Mouse (Mus musculus) CH12F3 (cell line): ENCODE results near the gene Nudt4.

ENCODE experiments used
- in situ Hi-C: fragments of 300-500 bp; cut with MboI; formaldehyde crosslinking; loops from 2 replicates; pipeline ENCODE4 v1.14.3; 2020; ENCODE audit warnings: low sequenced_read_pairs

The Nudt4 gene

DNA sequence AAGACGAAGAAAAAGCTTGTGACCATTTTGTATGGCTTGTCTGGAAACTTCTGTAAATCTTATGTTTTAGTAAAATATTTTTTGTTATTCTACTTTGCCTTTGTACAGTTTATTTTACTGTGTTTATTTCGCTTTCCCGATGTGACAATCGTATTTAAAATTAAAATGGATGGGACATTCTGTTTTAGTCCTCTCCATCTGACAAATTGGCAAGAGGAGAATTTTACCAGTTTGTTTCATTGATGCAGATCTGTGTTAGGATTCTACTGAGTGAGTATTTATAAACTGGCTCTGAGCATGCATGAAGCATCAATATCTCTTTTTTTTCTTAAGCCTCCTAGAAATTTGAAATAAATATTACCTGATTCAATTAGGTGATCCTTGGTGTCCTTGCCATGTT lies 21.0 kb downstream of the Nudt4 start:
- in situ Hi-C loops: no loop called here

- in situ Hi-C loops: no loop called here
These were observed 24.1 kb downstream of the Nudt4 start for GRCm38 (mm10) chr10:95539841-95540240.

- in situ Hi-C loops: no loop called here
These were observed 24.7 kb downstream of the Nudt4 start for GRCm38 (mm10) chr10:95539260-95539659.

DNA sequence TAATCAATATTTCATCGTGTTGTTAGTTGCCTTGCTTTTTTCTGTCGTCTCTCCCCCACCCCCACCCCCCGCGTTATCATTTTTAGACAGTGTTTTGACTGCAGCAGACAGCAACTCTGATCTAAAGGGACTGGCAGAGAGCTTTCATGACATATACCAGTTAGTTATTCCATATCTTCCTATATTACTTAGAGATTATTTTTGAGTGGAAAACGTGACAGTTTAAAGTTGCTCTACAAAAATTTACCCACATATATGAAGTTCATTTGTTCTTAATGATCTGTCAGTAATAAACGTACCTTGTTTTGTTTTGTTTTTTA lies 27.8 kb downstream of the Nudt4 start:
- in situ Hi-C loops: no loop called here

DNA sequence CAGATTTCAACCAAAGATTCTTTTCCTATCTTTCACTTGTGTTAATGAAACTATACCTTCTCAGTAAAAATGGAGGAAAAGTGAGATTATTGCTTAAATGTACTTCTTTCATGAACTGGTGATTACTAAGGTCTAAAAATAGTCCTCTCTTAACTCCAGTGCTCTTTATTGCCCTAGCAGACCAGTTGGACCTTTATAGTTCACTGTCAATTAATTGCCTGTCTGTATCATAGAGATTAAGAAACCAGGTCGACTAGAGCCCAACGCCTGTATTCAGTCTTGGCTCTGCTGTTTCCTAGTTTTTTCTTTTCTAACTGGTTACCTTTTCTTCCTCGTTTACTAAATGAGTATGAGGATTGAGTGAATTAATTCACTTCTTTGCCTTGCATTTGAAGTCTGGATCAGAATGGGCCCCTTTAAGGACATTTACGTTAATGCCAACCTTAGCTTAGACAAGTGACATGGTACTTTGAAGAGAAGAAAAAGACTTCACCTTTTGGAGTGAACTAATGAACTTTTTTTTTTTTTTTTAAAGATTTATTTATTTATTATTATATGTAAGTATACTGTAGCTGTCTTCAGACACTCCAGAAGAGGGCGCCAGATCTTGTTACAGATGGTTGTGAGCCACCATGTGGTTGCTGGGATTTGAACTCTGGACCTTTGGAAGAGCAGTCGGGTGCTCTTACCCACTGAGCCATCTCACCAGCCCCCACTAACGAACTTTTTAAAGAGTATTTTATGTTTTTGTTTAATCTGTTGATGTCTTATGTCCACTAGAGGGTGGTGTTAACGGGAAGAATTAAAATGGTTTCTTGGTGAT lies 28.3 kb downstream of the Nudt4 start:
- in situ Hi-C loops: no loop called here

DNA sequence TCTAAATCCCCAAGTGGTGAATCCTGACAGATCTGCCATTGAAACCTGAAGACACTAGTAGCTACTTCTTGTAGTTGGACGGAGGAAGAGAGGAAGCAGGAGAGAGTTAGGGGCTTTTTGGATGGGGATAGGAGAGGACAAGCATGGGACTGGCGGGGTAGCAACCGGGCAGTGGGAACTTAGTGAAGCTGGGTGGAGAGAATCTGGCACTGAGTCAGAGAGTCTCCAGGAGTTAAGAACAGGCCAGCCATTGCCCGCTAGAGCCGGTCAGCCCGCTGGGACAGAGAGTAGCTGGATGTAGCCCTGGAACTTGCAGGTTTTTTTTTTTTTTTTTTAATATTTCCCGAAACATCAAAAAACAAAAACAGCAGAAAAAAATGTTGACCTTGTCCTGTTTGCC lies 30.6 kb downstream of the Nudt4 start:
- in situ Hi-C loops: no loop called here

DNA sequence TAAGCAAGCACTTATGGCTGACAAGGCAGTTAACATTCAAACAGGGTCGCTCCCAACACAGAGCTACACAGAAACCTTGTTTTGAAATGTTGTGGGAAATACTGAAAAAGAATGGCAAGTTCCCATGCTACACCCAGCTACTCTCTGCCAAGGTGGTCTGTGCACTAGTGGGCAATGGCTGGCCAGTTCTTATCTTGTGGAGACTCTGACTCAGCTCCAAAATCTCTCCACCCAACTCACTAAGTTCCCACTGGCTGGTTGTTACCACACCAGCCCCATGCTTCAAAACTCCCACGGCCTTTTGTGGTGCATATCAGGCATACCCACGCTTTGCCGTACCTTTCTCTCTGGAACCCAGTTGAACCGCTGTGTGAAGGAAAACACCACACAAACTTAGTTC lies 31.0 kb downstream of the Nudt4 start:
- in situ Hi-C loops: no loop called here

DNA sequence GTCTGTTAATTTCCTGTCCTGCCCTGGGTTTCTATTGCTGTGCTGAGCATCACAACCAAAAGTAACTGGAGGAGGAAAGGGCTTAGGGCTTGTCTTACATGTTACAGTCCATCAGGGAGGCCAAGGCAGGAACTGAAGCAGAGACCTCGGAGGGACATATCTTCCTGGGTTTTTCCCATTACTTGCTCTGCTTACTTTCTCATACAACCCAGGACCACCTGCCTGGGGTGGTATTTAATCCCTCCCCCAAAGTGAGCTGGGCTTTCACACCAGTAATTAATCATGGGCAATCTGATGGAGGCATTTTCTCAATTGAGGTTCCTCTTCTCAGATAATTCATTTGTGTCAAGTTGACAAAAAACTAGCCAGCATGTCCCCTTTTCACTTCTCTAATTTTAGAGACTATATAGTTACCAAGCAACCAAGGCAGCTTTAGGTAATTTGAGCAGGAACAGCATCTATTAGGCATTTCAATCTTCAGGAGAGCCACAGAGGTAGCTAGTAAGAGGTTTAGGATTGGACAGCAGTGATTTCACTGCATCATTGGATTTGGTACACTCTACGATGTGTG lies 33.3 kb downstream of the Nudt4 start:
- in situ Hi-C loops: no loop called here

- in situ Hi-C loops: no loop called here
These were observed 37.3 kb downstream of the Nudt4 start for GRCm38 (mm10) chr10:95526495-95527122.

- in situ Hi-C loops: no loop called here
These were observed 38.1 kb downstream of the Nudt4 start for GRCm38 (mm10) chr10:95525871-95526270.

DNA sequence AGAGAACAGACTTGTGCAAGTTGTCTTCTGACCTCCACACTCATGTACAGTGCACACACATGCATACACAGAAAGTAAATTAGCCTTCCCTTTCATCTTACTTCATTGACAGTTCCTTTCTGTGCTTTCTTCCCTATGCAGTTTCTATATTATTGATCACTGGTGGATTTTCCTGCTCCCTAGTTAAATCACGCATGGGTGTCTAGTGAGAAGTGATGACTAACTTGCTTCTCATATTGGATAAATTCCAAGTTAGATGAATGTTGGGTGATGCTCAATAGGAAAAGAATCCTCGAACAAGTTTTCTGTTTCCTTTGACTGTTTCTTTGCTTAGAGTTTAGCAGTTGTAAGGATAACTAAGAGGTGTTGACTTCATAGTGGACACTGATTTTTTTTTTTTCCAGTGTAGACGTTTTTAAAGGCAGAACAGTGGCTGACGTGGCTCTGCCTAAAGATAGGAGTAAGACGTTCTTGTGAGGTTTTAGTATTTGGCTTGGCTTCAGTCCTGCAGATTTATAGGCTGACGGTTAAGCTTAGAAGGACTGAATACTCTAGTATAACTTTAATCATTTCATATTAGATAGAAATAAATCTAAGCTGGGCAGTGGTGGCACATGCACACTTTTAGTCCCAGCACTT lies 38.8 kb downstream of the Nudt4 start:
- in situ Hi-C loops: no loop called here

- in situ Hi-C loops: no loop called here
These were observed 46.3 kb downstream of the Nudt4 start for GRCm38 (mm10) chr10:95517656-95518055.

DNA sequence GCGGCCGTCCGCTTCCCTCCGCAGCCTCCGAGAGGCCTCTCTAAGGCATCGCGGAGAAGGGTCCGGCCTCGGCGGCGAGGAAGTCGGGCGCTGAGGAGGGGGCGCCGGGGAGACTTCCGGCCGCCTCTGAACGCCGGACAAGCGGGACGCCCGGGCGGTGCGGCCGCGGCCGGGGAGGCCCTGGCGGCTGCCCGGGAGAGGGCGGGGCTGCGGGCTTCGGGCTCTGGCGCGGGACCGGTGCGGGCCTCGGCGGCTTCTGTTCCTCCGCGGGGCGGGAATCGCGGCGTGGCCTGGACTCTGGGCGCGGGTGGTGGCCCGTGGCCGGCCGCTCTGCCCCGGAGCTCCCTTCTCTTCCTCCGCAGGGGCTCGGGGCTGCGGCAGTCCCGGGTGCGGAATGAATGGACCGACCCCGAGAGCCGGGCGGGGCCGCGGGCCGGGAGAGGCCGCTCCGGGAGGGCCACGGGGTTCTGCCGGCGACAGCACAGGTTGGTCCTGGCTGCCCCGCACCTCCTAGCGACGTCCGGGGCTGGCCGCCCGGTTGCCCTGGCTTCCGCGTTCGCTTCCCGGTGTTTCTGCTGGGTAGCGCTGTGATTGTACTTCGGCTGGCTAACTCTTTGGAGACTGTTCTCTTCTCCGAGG lies 48.5 kb downstream of the Nudt4 start:
- in situ Hi-C loops: no loop called here

DNA sequence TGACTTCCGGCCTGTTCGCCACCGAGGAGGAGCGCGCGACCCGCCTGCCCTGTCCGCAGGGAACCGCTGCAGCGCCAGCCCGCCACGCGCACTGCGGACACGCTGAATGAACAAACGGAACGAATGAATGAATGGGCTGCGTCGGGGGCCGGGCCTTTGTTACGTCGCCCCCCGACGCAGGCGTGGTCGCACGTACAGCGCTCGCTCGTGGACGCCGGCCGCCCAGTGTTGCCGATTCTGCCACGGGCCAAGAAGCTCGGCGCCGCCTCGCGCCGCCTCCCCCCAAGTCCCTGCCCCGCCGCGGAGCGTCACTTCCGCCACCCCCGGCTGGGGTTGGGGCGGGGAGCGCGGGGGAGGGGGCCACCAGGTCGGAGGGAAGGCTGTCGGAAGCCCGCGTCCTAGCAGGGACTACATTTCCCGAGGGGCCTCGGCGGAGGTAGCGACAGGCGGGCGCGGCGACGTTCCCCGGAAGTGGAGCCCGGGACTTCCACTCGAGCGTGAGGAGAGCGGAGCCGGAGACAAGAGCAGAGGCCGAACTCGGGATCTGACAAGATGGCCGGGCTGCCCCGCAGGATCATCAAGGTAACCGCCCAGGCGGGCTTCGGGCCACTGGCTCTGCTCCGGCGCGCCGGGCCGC lies 49.2 kb downstream of the Nudt4 start, which contains the start of gene Ube2n:
Ube2n (plus strand) TSS at position 490 of the 637 bp plus-strand sequence.
- in situ Hi-C loops: no loop called here

DNA sequence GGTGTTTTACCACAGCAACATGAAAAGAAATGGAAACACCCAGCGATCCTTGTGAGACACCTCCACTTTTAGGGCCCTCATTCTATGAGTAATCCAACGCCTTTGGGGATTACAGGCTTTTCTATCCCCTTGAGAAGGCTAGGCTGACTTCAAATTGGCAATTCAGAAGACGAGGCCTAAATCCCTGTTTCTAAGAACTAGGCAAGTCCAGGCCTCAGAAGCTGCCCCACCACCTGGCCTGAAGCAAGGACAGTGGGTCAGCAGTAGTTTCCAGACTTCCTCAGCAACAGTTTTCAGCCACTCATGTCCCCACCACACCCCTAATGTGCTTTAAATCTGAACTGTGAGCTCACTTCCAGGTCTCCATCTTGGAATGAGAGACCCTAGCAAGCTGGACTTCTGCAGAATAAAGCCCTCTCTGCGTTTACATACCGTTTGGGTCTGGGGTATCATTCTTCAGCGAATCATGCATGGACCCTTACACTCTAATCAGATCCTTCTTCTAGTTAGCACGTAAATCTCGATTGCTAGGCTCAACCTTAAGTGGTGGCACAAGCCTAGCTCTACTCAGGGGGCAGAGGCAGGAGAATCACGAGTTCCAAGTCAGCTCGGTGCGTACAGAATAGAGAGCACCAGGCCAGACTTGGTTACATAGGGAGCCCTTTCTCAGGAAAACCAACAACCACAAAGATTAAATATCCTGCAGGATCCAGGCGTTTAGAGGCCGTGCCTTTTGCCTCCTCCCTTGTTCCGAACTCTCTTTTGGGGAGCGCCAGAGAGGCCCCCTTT lies 50.0 kb downstream of the Nudt4 start:
- in situ Hi-C loops: no loop called here

DNA sequence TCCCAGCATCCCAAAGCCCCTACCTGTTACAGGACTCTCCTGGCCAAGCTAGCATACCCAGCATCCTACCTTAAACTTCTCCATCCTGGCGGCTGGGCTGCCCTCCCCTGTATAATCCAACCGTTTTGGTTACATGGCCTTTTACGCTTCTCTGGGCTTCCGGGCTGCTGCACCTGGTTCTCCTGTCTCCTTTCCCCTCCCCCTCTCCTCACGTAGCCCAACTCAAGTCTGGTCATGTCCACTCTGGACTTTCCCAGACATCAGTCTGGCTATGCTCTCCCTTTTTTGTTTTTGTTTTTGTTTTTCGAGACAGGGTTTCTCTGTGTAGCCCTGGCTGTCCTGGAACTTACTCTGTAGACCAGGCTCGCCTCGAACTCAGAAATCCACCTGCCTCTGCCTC lies 51.3 kb downstream of the Nudt4 start:
- in situ Hi-C loops: no loop called here

DNA sequence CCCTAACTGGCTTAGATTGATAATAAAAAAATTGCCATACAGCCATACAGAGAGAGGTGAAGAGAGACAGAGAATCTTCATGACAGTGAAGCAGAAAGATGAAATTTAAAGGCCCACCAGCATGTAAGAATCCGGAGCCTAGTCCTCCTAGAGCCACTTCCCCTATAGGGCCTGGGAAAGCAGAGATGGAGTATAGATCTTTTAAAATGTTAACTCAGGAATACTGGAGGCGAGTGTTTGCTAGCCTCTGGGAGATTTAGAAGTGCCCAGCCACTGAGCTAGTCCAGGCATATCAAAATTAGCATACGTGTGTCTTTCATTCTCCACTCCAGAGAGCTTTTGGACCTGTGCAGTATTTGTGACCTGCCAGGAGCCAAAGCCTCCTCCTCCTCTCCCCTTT lies 54.7 kb downstream of the Nudt4 start:
- in situ Hi-C loops: no loop called here

DNA sequence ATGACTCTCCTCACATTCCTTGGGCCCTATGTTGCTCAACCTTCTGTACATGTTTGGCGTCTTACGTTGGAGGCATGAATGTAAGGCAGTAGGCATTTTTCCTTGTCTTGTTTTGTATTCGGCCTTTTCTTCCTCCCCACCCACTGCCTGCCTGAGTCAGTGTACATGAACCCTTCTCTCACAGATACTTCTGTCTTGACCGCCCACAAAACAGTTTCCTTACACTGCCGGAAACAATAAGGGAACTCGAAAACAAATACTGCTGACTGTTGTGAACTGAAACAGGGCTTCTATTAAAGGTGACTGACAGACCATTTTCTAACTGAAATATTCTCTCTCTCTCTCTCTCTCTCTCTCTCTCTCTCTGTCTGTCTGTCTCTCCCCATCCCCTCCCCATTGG lies 55.2 kb downstream of the Nudt4 start:
- in situ Hi-C loops: no loop called here

DNA sequence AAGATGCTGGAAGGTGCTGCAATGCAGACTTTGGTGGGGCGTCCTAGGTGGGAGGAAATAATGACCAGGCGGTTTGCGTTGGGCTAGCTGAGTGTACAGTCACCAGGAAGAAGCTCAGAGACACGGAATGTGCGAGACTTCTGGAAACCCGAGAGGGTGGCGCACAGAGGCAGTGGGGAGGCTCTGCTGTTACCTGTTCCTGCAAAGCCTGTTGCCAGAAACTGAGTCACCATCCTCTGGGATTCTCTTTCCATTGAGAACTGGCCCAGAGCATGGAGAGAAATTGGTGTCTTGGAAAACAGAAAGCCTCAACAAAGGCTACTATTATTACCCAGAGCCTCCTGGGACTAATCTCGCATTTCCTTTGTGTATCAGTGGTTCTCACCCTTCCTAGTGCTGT lies 55.8 kb downstream of the Nudt4 start:
- in situ Hi-C loops: no loop called here

GRCm38 (mm10) chr10:95504341-95504740 lies 59.6 kb downstream of the Nudt4 start:
- in situ Hi-C loops: no loop called here
